Mouse (Mus musculus): ENCODE results near the gene Bend6. TPM values are rescaled to one million over a fixed set of nuclear protein-coding genes. Genes with fewer than 3 reads are reported as not detected.

The Bend6 gene
- polyA plus RNA-seq, 2 experiments: 0.47 to 0.49 TPM

- no peak for ATAC-seq (ENCODE audit: insufficient read depth)
- no peak for DNase-seq (ENCODE audit: low read depth in 3 of 3, low spot score in 3 of 3)
- Histone ChIP-seq H3K4me1 (replicated peaks; ENCODE audit: control insufficient read depth in 2 of 2, insufficient read depth in 2 of 2, low read length in 1 of 2) (peaks cover 0 to 4% of the 10 kb centered on the region in 2 experiments; a peak in 1 of 4 replicates), H3K9me3 (ENCODE audit: control insufficient read depth, low read length) (no peaks in the 10 kb centered on the region), H3K36me3 (replicated peaks; ENCODE audit: control insufficient read depth, insufficient read depth, low read depth) (no peaks in the 10 kb centered on the region), H3K27me3 (ENCODE audit: control insufficient read depth, insufficient read depth, low read length) (no peaks in the 10 kb centered on the region), H3K4me2 (ENCODE audit: low read depth) (no peak overlapping the region), H3K9ac (replicated peaks) (no peak overlapping the region), H3K4me3 (ENCODE audit: insufficient read depth in 1 of 2, low read depth in 2 of 2, low read length in 2 of 2) (no peak overlapping the region), H3K27ac (no peak overlapping the region)
- no peak for TF ChIP-seq CTCF (IDR thresholded peaks at IDR 0.05; ENCODE audit: low read depth)
- no peak for TF ChIP-seq EP300 (IDR thresholded peaks at IDR 0.05; ENCODE audit: low read depth)
- WGBS (ENCODE audit: insufficient replicate concordance): 68% methylated on average over 11 of the region's 11 CpGs
These were observed 32.8 kb upstream of the Bend6 start for GRCm38 (mm10) chr1:33940364-33940928.

GRCm38 (mm10) chr1:33939828-33940227 lies 32.2 kb upstream of the Bend6 start:
- ATAC-seq (ENCODE audit: insufficient read depth) (no peak), DNase-seq (ENCODE audit: low read depth in 3 of 3, low spot score in 3 of 3) (no peak)
- Histone ChIP-seq H3K9me3 (ENCODE audit: control insufficient read depth, low read length) (no peaks in the 10 kb centered on the region), H3K4me3 (ENCODE audit: insufficient read depth in 1 of 2, low read depth in 2 of 2, low read length in 2 of 2) (no peak overlapping the region), H3K9ac (replicated peaks) (no peak overlapping the region), H3K27ac (no peak overlapping the region), H3K4me1 (replicated peaks; ENCODE audit: control insufficient read depth in 2 of 2, insufficient read depth in 2 of 2, low read length in 1 of 2) (peaks cover 0 to 4% of the 10 kb centered on the region in 2 experiments; a peak in 1 of 4 replicates), H3K36me3 (replicated peaks; ENCODE audit: control insufficient read depth, insufficient read depth, low read depth) (no peaks in the 10 kb centered on the region), H3K27me3 (ENCODE audit: control insufficient read depth, insufficient read depth, low read length) (no peaks in the 10 kb centered on the region), H3K4me2 (ENCODE audit: low read depth) (no peak overlapping the region)
- no peak for TF ChIP-seq CTCF (IDR thresholded peaks at IDR 0.05; ENCODE audit: low read depth)
- TF ChIP-seq EP300 (IDR thresholded peaks at IDR 0.05; ENCODE audit: low read depth): no peak
- WGBS (ENCODE audit: insufficient replicate concordance): 49% methylated on average over 5 of the region's 5 CpGs

DNA sequence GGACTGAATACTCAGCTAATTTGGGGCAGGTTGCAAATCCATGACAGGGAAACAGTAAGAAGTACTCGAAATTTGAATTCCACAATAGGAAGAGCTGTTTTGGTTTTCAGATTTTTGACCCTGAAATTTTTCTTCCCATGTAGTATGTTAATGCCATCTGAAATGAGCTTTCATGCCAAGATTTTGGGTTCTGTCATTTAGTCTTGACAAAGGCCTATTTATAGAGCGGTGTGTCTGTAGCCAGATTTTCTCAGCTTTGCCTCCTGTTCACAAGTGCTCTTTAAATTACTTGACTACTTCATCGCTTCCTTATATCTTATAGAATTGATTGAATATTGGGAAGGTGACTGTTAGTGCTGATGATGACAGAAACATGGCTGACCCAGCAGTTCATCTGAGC lies 28.3 kb upstream of the Bend6 start:
- H3K36me3 ChIP-seq (replicated peaks; ENCODE audit: control insufficient read depth, insufficient read depth, low read depth): no peaks in the 10 kb centered on the region
- ATAC-seq (ENCODE audit: insufficient read depth) (no peak), DNase-seq (ENCODE audit: low read depth in 3 of 3, low spot score in 3 of 3) (no peak)
- 0 out of 4 replicates have a peak, but pooled peaks cover 0 to 2% of the 10 kb centered on the region in 2 experiments for H3K4me1 ChIP-seq (replicated peaks; ENCODE audit: control insufficient read depth in 2 of 2, insufficient read depth in 2 of 2, low read length in 1 of 2)
- no peak overlapping the region for H3K4me3 ChIP-seq (ENCODE audit: insufficient read depth in 1 of 2, low read depth in 2 of 2, low read length in 2 of 2)
- TF ChIP-seq EP300 (IDR thresholded peaks at IDR 0.05; ENCODE audit: low read depth) (no peak), CTCF (IDR thresholded peaks at IDR 0.05; ENCODE audit: low read depth) (no peak)
- no peaks in the 10 kb centered on the region for H3K27me3 ChIP-seq (ENCODE audit: control insufficient read depth, insufficient read depth, low read length)
- H3K9ac ChIP-seq (replicated peaks): no peak overlapping the region
- no peak overlapping the region for H3K4me2 ChIP-seq (ENCODE audit: low read depth)
- no peak overlapping the region for H3K27ac ChIP-seq
- 62% methylated on average over 3 of the region's 3 CpGs for WGBS (ENCODE audit: insufficient replicate concordance)
- no peaks in the 10 kb centered on the region for H3K9me3 ChIP-seq (ENCODE audit: control insufficient read depth, low read length)

DNA sequence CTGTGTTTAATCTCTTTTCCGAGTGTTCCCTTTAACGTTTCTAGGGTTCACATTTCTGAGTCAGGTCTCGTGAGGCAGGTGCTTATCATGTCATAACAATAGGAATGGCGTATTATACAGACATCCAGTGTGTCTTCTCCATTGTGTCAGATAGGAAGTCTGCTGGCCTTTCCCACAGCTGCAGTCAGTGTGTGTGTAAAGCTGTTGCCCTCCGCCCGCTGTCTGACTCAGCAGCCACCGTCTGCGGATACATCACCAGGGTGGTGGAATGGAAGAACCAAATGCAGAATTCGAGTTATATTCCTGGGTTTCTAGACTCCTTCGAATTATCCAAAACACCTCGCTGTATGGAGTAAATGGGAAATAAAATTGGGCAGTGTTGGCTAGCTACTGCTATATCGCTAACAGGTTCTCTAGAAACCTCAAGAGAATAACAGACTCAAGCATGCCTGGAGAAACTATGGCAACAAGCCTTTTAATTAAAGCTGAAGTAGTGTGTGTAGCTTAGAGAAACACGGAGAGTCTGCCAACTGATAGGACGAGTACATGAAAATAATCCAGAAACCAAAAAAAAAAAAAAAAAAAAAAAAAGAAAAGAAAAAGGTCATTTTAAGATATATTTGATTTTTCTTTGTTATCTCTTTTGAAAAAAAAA lies 25.4 kb upstream of the Bend6 start:
- H3K27me3 ChIP-seq (ENCODE audit: control insufficient read depth, insufficient read depth, low read length): no peaks in the 10 kb centered on the region
- TF ChIP-seq EP300 (IDR thresholded peaks at IDR 0.05; ENCODE audit: low read depth) (no peak), CTCF (IDR thresholded peaks at IDR 0.05; ENCODE audit: low read depth) (no peak)
- H3K4me2 ChIP-seq (ENCODE audit: low read depth): no peak overlapping the region
- H3K9ac ChIP-seq (replicated peaks): no peak overlapping the region
- ATAC-seq (ENCODE audit: insufficient read depth): no peak
- H3K4me3 ChIP-seq (ENCODE audit: insufficient read depth in 1 of 2, low read depth in 2 of 2, low read length in 2 of 2): no peak overlapping the region
- 63% methylated on average over 14 of the region's 14 CpGs for WGBS (ENCODE audit: insufficient replicate concordance)
- no peak for DNase-seq (ENCODE audit: low read depth in 3 of 3, low spot score in 3 of 3)
- no peaks in the 10 kb centered on the region for H3K9me3 ChIP-seq (ENCODE audit: control insufficient read depth, low read length)
- H3K36me3 ChIP-seq (replicated peaks; ENCODE audit: control insufficient read depth, insufficient read depth, low read depth): no peaks in the 10 kb centered on the region
- no peaks in the 10 kb centered on the region for H3K4me1 ChIP-seq (replicated peaks; ENCODE audit: control insufficient read depth in 2 of 2, insufficient read depth in 2 of 2, low read length in 1 of 2)
- no peak overlapping the region for H3K27ac ChIP-seq

DNA sequence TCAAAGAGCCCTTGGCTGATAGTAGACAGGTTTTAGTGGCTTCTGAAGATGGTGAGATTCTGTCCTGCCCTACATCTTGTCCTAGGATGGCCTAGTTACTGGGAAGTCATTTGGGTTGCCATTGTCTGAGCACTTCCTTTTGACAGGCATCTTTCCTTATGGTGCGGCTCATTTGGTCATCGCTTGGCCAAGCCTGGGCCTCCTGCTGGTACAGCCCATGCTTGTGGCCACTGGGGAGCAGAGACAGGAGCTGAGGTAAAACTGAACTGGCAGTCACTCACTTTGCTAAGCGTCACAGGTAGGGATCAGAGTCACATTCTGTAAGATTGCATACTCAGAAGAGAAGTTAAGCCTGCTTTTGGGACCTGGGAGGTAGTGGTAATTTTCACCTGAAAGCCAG lies 24.6 kb upstream of the Bend6 start:
- H3K9me3 ChIP-seq (ENCODE audit: control insufficient read depth, low read length): no peaks in the 10 kb centered on the region
- ATAC-seq (ENCODE audit: insufficient read depth) (no peak), DNase-seq (ENCODE audit: low read depth in 3 of 3, low spot score in 3 of 3) (no peak)
- peaks cover 0 to under 1% of the 10 kb centered on the region in 2 experiments; a peak in 1 of 4 replicates for H3K4me1 ChIP-seq (replicated peaks; ENCODE audit: control insufficient read depth in 2 of 2, insufficient read depth in 2 of 2, low read length in 1 of 2)
- no peak overlapping the region for H3K4me3 ChIP-seq (ENCODE audit: insufficient read depth in 1 of 2, low read depth in 2 of 2, low read length in 2 of 2)
- no peak overlapping the region for H3K27ac ChIP-seq
- H3K27me3 ChIP-seq (ENCODE audit: control insufficient read depth, insufficient read depth, low read length): no peaks in the 10 kb centered on the region
- H3K9ac ChIP-seq (replicated peaks): no peak overlapping the region
- TF ChIP-seq EP300 (IDR thresholded peaks at IDR 0.05; ENCODE audit: low read depth) (no peak), CTCF (IDR thresholded peaks at IDR 0.05; ENCODE audit: low read depth) (no peak)
- 68% methylated on average over 3 of the region's 3 CpGs for WGBS (ENCODE audit: insufficient replicate concordance)
- no peaks in the 10 kb centered on the region for H3K36me3 ChIP-seq (replicated peaks; ENCODE audit: control insufficient read depth, insufficient read depth, low read depth)
- H3K4me2 ChIP-seq (ENCODE audit: low read depth): no peak overlapping the region
